Mouse (Mus musculus) adrenal gland, postnatal 25 days (tissue): ENCODE measurements at regions not wholly inside any gene's neighbourhood (a gene's known extent, or its start where the extent isn't known, plus 50 kb on each side); places are given as distances from the start of the nearest gene placed in this dataset.

Experiments used
- DNase-seq: peaks from one replicate; pipeline ENCODE4 v3.0.0; 2021; ENCODE audit warnings: mixed read lengths

DNA sequence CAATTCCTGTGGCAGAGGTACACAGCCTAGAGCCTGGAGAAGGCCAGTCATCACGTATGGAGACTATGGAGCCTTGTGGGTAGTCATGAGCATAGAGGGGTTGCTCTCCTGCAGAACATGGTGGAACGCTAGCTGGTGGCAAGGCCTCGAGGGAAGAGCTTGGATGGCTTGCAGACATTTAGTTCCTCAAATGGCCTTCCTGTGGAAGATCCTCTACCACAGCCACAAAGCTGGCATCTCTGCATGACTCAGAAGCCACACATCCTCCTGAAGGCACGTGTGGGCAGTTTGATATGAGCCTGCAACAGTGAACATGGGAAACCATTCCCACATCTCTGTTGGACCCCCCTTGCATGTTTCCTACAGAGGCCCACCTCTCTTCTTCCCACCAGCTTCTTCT is 547.9 kb upstream of the Lrrc6 start:
- DNase-seq, result no peak

- DNase-seq, result no peak
Observed at GRCm38 (mm10) chr15:67048148-67048547, 547.4 kb upstream of the Lrrc6 start.

- no peak for DNase-seq
Observed at GRCm38 (mm10) chr15:67045920-67046804, 545.5 kb upstream of the Lrrc6 start.

DNA sequence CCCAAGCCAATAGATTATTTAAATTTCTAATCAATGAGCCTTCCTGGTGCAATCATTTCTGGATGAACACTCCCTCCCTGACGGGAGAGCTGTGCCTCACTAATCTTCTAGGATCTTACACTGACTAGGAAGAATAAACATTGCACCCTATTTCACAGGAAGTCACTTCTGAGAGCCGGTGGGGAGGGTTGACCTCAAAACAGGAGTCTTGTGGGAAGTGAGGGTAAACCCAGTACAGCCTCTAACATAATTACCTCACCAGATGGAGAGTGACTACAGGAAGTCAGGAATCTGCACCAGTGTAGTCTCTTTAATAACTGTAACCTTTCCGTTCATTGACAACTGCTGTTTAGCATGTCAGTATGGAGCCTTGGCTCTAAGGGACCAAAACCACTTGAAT is 544.6 kb upstream of the Lrrc6 start:
- DNase-seq, result no peak

DNA sequence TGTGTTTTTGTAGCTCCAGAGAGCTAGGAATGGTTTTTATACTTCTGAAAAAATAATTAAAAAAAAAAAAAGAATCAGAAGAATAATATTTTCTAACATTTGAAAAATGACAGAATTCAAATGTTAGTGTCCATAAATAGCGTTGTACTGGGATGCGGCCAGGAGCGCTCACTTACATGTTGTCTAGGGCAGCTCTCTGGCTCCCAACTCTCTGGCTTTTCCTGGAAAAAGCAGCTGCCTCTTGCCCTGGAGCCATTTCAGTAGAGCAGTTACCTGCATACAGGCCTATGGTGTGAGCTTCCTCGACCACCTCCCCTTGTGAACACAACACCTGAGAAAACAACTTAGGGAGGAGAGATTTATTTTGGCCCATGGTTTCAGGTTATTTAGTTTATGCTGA is 544.1 kb upstream of the Lrrc6 start:
- no peak for DNase-seq

- peak; percentile 7 for DNase-seq
Observed at GRCm38 (mm10) chr15:67042131-67042530, 541.4 kb upstream of the Lrrc6 start.

- peak; percentile 4 for DNase-seq
Observed at GRCm38 (mm10) chr15:67040229-67040628, 539.5 kb upstream of the Lrrc6 start.

- DNase-seq, result peak; percentile 68
Observed at GRCm38 (mm10) chr15:67039421-67039907, 538.8 kb upstream of the Lrrc6 start.

DNA sequence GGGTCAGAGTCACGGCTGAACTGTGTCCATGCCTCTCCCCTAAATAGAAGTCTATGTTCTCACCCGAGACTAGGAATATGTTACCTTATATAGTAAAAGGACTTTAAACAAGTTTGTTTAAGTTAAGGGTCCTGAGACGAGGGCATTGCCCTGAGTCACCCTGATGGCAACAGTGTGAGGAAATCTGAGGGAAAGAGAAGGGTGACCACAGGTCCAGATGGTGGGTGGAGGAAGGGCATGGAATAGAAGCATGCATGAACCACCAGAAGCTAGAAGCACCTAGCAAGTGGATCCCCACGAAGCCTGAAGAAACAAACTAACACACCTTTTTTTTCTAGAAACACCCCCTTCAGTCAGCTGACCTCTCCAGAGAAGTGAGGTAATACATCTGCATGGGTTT is 536.9 kb upstream of the Lrrc6 start:
- no peak for DNase-seq

GRCm38 (mm10) chr15:67036341-67036740 is 535.6 kb upstream of the Lrrc6 start:
- no peak for DNase-seq

DNA sequence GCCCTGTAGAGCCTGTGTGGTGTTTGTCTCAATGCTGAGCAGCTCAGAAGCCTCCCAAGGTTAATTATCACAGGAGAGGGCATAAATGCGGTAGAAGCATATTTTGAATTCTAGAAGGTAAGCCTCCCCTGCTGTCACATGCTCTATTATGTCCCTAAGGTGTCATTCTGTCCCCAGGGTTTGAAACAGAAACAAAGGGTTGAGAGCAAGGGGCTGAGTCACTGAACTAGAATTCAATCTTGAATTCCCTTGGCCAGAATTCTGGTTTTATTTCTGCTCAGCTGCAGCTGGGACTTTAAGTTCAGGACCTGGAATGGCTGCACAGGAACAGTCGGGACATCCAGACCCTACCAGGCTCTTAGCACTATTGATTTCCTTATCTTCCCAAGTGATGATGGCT is 533.2 kb upstream of the Lrrc6 start:
- no peak for DNase-seq

GRCm38 (mm10) chr15:67031866-67032526 is 531.3 kb upstream of the Lrrc6 start:
- no peak for DNase-seq

DNA sequence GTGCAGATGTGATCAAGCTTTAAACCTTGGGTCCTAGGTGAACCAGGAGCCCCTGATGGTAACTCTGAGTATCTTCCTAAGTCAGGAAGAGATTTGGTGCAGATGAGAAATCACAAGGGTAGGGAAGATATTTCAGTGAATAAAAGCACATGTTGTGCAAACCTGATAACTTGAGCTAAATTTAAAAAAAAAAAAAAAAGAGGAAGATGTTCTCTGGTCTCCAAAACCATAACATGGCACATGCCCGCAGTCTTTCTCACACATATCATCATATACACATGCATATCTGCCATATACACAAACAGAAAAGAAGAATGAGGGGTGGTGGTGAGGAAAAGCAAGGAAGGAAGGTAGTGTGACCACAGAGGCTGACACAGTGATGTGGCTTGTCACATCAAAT is 530.3 kb upstream of the Lrrc6 start:
- no peak for DNase-seq

DNA sequence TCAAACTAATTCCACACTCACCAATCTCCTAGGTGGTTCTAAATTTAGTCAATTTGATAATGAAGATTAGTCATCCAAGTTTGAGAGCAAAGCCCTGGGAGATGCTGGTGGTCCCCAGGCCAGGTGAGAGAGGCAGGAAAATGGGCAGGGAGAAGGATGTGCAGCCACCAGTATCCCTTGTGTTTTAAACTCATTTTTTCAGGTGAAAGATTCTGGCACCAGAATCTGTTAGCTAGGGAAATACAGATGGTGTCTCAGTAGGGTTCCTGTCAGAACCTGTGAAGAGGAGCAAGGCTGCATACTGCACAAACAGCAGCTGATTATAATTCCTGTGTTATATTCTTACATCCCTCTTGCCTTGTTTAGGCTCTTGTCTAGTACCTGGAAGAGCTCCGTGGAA is 527.5 kb upstream of the Lrrc6 start:
- no peak for DNase-seq

GRCm38 (mm10) chr15:67027751-67028150 is 527.0 kb upstream of the Lrrc6 start:
- no peak for DNase-seq

DNA sequence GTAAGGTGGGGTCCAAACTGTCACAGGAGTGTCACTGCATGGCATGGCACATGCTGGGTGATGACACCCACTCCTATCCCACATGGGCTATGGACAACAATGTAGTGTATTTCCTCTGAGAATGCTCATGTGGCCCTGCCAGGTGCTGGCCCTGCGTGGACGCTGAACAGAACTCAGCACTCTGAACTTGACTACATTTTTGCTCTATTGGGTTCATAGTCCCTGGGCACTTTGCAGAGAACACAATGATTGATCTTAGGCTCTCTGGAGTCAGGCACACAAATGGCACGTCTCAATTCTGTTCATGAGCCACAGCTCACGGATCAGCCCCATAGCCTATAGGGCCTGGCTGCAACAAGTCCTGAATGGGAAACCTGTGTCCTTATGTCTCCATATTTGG is 525.0 kb upstream of the Lrrc6 start:
- DNase-seq, result no peak

GRCm38 (mm10) chr15:67024386-67024785 is 523.7 kb upstream of the Lrrc6 start:
- DNase-seq, result no peak

DNA sequence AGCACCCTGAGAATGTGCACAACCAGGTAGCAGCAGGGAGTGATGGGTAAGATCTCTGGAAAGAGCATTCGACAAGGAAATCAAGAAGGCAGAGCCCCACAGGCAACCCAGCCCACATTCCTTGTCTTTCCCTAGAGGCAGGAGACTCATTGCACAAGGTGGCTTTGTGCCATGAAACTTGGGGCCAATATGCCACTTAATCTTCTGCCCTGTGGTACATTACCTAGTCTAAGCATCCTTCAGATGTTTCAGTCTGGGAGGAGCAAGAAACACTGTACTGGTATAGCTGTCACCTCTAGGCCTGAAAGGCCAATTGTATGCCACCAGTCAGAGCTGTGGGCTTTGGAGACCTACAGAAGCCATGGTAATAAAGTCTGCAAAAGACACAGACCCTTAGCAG is 522.4 kb upstream of the Lrrc6 start:
- DNase-seq, result no peak

DNA sequence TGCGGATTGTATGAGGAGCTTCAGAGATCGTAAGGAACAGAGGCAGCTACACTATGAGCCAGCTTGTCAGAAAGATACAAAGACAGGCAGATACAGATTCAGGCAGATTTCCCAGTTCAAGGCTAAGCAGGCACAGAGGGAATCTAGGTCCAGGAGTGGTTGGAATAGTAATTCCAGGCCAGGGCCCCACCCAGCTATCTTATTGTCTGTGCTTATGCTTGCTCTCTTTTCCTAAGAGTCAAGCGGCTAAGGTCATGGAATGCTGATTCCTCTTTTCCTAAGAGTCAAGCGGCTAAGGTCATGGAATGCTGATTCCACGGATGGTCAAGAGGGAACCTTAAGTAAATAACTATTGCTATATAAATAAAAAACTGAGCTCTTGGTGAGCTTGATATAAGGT is 520.7 kb upstream of the Lrrc6 start:
- DNase-seq, result no peak

GRCm38 (mm10) chr15:67019891-67020290 is 519.2 kb upstream of the Lrrc6 start:
- no peak for DNase-seq

DNA sequence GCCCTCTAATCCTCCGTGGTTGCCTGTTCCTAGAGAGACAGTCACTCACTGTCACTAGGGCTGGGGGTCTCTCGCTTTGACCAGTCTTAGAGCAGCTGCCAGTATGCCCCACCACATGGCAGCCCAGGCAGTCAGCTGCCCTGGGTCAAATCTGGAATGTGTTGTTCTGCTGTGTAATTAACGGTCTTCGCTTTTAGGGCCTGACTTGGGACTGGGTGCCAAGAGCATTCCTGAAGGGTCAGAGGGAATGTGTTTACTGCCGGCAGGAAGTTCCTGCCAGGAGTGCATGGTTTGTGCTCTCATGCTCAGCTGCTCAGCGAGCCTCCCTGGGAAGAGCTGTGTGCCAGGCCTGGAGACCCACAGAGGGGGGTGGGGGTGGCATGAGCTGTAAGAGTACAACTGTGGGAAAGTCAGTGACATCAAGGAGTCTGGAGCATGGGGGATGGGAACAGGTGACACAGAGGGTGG is 518.5 kb upstream of the Lrrc6 start:
- peak; percentile 10 for DNase-seq
